Mouse (Mus musculus): ENCODE measurements around the gene Rxrb. TPM values are rescaled to one million over a fixed set of nuclear protein-coding genes. Genes with fewer than 3 reads are reported as not detected.

Rxrb gene
- polyA plus RNA-seq, 1 experiment: 194 TPM

- no peak for TF ChIP-seq GATA1 (IDR thresholded peaks at IDR 0.05; ENCODE audit: low read length)
Observed at GRCm38 (mm10) chr17:34036647-34037046, 5.0 kb downstream of the Rxrb start.

- TF ChIP-seq GATA1 (IDR thresholded peaks at IDR 0.05; ENCODE audit: low read length): no peak
Observed at GRCm38 (mm10) chr17:34037241-34037640, 5.6 kb downstream of the Rxrb start.

- TF ChIP-seq GATA1 (IDR thresholded peaks at IDR 0.05; ENCODE audit: low read length): no peak
Observed at GRCm38 (mm10) chr17:34038440-34038839, 6.8 kb downstream of the Rxrb start.

- TF ChIP-seq GATA1 (IDR thresholded peaks at IDR 0.05; ENCODE audit: low read length): no peak
Observed at GRCm38 (mm10) chr17:34038878-34039561, 7.4 kb downstream of the Rxrb start, which contains the start of gene Col11a2. Col11a2 (plus strand) TSS chr17:34039437.

GRCm38 (mm10) chr17:34039562-34040450, 8.2 kb downstream of the Rxrb start:
- no peak for TF ChIP-seq GATA1 (IDR thresholded peaks at IDR 0.05; ENCODE audit: low read length)

- no peak for TF ChIP-seq GATA1 (IDR thresholded peaks at IDR 0.05; ENCODE audit: low read length)
Observed at GRCm38 (mm10) chr17:34045941-34046340, 14.3 kb downstream of the Rxrb start.

GRCm38 (mm10) chr17:34047404-34048050, 15.9 kb downstream of the Rxrb start:
- TF ChIP-seq GATA1 (IDR thresholded peaks at IDR 0.05; ENCODE audit: low read length): no peak

GRCm38 (mm10) chr17:34057224-34057623, 25.6 kb downstream of the Rxrb start:
- TF ChIP-seq GATA1 (IDR thresholded peaks at IDR 0.05; ENCODE audit: low read length): no peak

GRCm38 (mm10) chr17:34068864-34069263, 37.3 kb downstream of the Rxrb start:
- TF ChIP-seq GATA1 (IDR thresholded peaks at IDR 0.05; ENCODE audit: low read length): no peak

- TF ChIP-seq GATA1 (IDR thresholded peaks at IDR 0.05; ENCODE audit: low read length): no peak
Observed at GRCm38 (mm10) chr17:34072091-34072490, 40.5 kb downstream of the Rxrb start.

- no peak for TF ChIP-seq GATA1 (IDR thresholded peaks at IDR 0.05; ENCODE audit: low read length)
Observed at GRCm38 (mm10) chr17:34075271-34075670, 43.7 kb downstream of the Rxrb start.

GRCm38 (mm10) chr17:34077549-34077948, 45.9 kb downstream of the Rxrb start:
- no peak for TF ChIP-seq GATA1 (IDR thresholded peaks at IDR 0.05; ENCODE audit: low read length)

GRCm38 (mm10) chr17:34078148-34078547, 46.5 kb downstream of the Rxrb start:
- no peak for TF ChIP-seq GATA1 (IDR thresholded peaks at IDR 0.05; ENCODE audit: low read length)

- no peak for TF ChIP-seq GATA1 (IDR thresholded peaks at IDR 0.05; ENCODE audit: low read length)
Observed at GRCm38 (mm10) chr17:34079002-34079401, 47.4 kb downstream of the Rxrb start.

- no peak for TF ChIP-seq GATA1 (IDR thresholded peaks at IDR 0.05; ENCODE audit: low read length)
Observed at GRCm38 (mm10) chr17:34079621-34080020, 48.0 kb downstream of the Rxrb start.

- TF ChIP-seq GATA1 (IDR thresholded peaks at IDR 0.05; ENCODE audit: low read length): no peak
Observed at GRCm38 (mm10) chr17:34083104-34083503, 51.5 kb downstream of the Rxrb start.
